Mouse (Mus musculus): ENCODE measurements around the gene Mrtfa. TPM values are rescaled to one million over a fixed set of nuclear protein-coding genes. Genes with fewer than 3 reads are reported as not detected.

Mrtfa gene
- total RNA-seq, 2 experiments from 2014 or later = 10.9 to 12.7 TPM

DNA sequence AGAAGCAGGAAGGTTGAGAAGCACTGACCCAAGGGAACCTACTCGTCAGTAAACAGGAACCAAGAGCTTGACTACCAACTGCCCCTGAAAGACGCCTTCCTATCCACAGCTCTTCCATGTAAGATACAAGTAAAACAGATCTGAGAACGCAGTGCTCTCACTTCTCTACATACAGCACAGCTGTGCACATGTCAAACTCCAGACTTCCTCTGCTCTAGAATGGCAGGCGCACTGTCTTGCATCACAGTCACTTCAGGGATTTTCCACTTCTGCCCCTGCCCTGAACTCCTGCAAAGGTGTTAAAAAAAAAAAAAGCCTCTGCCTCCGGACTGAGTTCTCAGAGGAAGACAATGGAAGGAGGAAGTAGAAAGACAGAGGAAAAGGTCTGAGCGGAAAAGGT lies 78.0 kb downstream of the Mrtfa start:
- no peak for ATAC-seq (replicated peaks; ENCODE audit: low FRiP score, poor library complexity, severe bottlenecking)

GRCm38 (mm10) chr15:81110315-81110714 lies 80.2 kb downstream of the Mrtfa start:
- no peak for ATAC-seq (replicated peaks; ENCODE audit: low FRiP score, poor library complexity, severe bottlenecking)

- ATAC-seq (replicated peaks; ENCODE audit: low FRiP score, poor library complexity, severe bottlenecking) = no peak
Observed at GRCm38 (mm10) chr15:81105962-81106361, 84.6 kb downstream of the Mrtfa start.

- ATAC-seq (replicated peaks; ENCODE audit: low FRiP score, poor library complexity, severe bottlenecking) = no peak
Observed at GRCm38 (mm10) chr15:81104585-81105259, 85.8 kb downstream of the Mrtfa start.

DNA sequence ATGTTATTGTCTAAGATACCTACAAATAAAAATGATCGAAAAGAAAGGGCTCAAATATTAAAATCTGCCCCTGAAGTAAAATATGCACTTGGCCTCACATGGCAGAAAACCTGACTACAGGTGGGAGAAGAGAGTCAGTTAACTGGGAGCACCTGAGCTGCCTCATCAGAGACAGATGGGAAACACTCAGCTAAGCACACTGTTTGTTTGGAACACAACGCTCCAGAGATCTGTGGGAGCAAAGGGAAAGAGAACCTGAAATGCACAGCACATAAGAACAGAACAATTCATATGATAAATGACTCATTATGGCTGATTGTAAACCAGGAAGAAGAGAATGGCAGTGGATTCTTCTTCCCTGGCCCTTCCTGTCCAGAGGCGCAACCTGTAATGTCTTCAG lies 87.1 kb downstream of the Mrtfa start:
- no peak for ATAC-seq (replicated peaks; ENCODE audit: low FRiP score, poor library complexity, severe bottlenecking)

DNA sequence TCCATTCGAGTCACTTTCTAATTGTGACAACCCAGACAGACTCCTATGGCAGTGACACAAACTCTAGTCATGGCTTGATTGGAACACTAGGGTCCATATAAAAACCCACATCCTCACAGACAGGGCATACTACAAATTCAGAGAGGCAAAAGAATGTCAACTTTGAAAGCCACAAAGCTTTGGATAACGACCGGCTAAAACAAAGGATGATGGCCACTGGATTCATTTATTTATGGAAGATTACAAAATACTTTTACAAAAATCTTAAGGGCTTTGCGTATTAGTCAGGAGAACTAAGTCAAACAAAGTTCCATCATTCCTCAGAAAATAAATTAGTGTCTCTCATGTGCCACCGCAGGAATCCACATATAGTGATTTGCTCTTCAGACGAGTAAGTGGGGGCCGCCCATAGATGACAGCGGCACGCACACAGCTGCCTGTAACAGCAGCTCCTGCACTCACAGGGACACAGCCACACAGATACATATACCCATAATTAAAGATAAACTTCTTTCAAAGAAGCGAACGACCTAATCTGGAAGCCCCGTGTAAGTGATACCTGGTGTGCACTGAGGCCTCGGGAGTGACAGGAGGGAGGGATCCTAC lies 88.2 kb downstream of the Mrtfa start:
- no peak for ATAC-seq (replicated peaks; ENCODE audit: low FRiP score, poor library complexity, severe bottlenecking)

GRCm38 (mm10) chr15:81101316-81101715 lies 89.2 kb downstream of the Mrtfa start:
- no peak for ATAC-seq (replicated peaks; ENCODE audit: low FRiP score, poor library complexity, severe bottlenecking)

DNA sequence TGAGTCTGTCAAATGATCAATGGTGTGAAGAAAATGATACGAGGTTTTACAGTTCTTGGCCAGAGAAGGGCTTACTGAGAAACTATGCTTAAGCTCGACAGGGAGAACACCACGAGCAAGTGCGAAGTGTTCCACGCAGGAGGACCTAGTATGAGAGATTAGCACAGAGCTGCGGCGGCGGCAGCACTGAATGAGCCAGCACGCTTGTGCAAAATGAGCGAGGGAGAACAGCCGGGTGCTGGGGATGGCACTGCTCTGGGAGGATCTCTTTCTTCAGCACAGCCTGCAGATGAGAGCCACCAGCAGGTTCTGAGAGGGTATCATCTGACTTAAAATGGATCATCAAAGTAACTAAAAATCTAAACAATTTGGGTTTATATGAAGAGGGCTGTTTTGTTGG lies 91.3 kb downstream of the Mrtfa start:
- no peak for ATAC-seq (replicated peaks; ENCODE audit: low FRiP score, poor library complexity, severe bottlenecking)

GRCm38 (mm10) chr15:81098689-81099088 lies 91.9 kb downstream of the Mrtfa start:
- no peak for ATAC-seq (replicated peaks; ENCODE audit: low FRiP score, poor library complexity, severe bottlenecking)

DNA sequence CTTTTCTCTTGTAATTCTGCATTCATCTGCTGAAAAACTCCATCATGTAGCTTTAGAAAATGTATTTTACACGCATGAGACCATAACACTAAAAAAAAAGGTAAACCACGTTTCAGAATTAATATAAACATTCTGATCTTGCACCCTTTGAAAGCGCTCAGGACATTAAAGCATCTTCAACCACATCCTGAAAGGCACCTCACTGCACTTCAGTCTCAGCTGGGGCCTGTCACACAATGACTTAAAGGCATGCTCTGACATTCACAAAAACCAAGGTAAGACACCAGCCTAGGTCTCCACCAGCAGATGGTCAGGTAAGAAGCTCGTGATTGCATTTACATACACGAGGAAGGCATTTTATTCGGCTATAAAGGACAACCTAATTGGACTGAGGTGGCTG lies 92.7 kb downstream of the Mrtfa start:
- ATAC-seq (replicated peaks; ENCODE audit: low FRiP score, poor library complexity, severe bottlenecking) = no peak

- no peak for ATAC-seq (replicated peaks; ENCODE audit: low FRiP score, poor library complexity, severe bottlenecking)
Observed at GRCm38 (mm10) chr15:81097456-81097855, 93.1 kb downstream of the Mrtfa start.

DNA sequence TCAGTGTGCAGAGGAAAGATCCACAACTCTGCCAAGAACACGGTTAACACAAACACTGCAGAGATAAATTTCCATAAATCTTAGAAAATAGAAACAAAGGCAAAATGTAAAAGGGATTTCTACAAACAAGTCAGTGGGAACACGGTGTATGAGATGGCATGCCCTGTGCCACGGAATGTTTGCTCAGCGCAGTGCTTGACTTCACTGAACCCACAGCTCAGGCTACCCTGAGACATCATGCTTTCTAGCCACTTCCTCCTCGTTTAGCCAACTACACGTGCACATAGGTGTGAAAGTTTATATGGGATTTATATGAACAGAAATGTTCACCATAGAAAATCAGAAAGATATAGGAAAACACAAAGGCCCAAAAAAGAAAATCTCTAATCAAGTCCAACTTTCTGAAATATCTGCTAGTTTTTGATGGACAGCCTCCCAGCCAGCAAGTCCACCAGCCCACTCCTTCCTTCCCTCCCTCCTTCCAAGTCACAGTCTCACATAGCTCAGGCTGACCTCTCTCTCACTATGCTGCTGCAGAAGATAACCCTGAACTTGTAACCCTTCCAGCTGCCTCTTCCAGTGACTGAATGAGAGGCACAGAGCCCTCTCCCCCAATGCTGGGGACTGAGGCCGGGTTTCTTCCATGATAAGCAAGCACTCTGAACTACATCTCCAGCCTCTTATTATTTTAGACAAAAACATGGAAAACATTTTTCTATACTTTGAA lies 94.1 kb downstream of the Mrtfa start:
- ATAC-seq (replicated peaks; ENCODE audit: low FRiP score, poor library complexity, severe bottlenecking) = no peak

DNA sequence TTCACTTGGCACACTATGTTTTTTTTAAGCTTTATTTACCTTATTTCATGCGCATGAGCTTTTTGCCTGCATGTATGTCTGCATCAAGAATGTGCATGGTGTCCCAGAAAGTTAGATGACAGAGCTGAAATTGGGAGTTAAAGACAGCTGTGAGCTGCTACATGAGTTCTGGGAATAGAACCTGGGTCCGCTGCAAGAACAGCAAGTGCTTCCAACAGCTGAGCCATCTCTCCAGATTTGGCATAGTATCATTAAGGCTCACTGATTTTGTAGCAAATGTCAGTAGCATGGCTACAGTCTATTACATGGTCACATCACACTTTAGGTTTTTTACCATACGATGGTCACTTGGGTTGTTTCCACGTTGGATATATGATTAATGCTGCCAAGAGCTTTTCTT lies 97.5 kb downstream of the Mrtfa start:
- ATAC-seq (replicated peaks; ENCODE audit: low FRiP score, poor library complexity, severe bottlenecking) = no peak

DNA sequence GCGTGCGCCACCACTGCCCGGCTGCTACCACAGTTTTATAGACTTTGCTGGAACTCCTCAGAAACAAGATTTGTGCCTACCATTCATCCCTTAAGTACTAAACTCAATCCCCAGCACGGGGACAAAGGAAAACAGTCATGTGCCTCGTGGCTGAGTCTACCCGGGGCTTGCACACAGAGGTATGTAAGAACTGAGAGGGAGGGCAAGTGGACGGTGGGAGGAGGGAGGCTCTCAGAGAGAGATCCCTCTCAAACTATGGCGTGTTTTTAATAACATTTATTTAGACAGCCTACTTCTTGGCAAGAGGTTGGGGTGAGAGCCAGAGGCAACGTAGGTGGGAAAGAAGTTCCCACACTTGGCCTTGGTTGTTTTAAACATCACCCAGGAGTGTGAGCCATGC lies 98.8 kb downstream of the Mrtfa start:
- no peak for ATAC-seq (replicated peaks; ENCODE audit: low FRiP score, poor library complexity, severe bottlenecking)

DNA sequence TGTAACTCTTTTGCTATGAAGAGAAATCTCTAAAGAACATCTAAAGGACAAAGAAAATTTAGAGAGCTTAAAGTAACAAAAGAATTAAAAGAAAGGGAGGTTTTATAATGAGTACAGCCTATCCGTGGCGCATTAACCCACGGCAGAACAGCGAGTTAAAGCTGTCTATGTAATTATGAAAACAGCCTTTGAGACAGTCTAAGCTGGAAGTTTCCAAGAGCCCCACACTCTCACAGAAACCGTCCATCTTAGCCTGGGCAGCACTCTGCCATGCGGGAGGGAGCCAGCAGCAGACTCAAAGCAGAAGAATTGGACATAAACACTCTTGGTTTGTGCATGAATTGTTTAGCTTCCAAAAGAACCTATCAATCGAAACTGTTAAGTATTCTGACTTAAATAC lies 103.0 kb downstream of the Mrtfa start:
- no peak for ATAC-seq (replicated peaks; ENCODE audit: low FRiP score, poor library complexity, severe bottlenecking)

GRCm38 (mm10) chr15:81086644-81087480 lies 103.7 kb downstream of the Mrtfa start:
- ATAC-seq (replicated peaks; ENCODE audit: low FRiP score, poor library complexity, severe bottlenecking) = no peak

DNA sequence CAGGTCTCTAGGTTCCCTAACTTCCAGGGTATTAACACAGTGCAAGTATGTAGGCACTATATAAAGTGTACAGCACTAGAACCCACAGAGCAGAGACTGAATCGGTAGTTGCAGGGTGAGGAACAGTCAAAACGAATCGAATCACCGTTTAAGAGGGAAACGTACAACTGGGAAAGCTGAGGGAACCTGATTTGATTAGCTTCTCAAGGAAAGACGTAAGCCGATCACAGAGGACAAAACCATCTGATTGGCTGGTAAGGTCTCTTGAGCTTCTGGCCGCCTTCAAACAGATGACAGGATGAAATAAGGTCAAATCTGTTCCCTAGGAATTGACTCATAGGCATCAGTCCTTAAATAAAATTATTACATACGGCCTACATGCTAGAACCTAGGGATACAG lies 106.7 kb downstream of the Mrtfa start:
- ATAC-seq (replicated peaks; ENCODE audit: low FRiP score, poor library complexity, severe bottlenecking) = no peak

DNA sequence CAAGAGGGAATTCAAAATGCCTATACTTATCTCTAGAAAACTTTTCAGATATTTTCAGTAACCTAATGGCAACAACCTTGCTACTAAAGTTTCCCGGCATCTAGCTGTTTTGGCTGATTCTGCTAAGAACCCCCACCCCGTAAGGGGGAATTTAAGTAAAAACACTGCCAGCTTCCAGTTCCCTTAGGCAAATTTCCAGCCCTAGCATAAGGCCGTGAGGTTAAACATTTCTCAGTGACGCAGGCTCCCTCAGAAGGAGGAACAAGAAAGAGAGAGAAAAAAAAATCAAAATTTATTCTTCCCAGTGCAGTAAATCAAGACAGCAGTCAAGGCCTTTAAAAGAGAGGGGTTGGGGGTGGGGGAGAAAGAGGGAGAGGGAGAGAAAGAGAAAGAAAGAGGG lies 107.3 kb downstream of the Mrtfa start:
- no peak for ATAC-seq (replicated peaks; ENCODE audit: low FRiP score, poor library complexity, severe bottlenecking)

DNA sequence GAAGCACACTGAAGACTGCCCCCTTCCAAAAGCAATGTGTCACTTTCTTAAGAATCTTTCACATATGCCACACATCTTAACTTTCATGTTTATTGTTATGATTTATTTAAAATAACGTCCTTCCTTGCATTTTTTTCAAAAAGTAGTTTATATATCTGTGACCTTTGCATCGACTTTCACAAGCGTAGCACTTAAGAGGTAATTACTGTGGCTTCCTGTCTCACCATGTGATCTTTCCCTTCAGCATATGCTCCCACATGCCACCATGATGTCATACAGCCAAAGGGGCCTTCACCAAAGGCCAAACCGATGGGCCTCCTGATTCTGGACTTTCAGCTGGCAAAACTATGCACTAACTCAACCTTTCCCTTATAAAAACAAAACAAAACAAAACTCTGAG lies 109.3 kb downstream of the Mrtfa start:
- no peak for ATAC-seq (replicated peaks; ENCODE audit: low FRiP score, poor library complexity, severe bottlenecking)

DNA sequence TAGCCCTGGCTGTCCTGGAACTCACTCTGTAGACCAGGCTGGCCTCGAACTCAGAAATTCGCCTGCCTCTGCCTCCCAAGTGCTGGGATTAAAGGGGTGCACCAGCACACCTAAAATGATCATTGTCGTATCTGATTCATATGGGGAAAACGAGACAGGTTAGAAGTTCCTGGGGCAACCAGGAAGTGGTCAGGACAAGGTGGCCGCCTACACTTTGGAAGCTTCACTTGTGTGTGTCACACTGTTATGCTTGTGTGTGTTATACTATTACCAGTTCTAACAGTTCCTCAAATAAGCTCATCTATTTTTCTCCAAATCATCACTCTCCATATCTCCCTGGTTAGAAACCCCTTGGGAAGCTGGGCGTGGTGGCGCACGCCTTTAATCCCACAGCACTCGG lies 110.2 kb downstream of the Mrtfa start:
- no peak for ATAC-seq (replicated peaks; ENCODE audit: low FRiP score, poor library complexity, severe bottlenecking)
